Mouse (Mus musculus) WW6 (cell line): ENCODE measurements at regions not wholly inside any gene's neighbourhood (a gene's known extent, or its start where the extent isn't known, plus 50 kb on each side); places are given as distances from the start of the nearest gene placed in this dataset.

ENCODE experiments used
- DNase-seq: peaks from one replicate; pipeline ENCODE4 v3.0.0-alpha.2; 2013; ENCODE audit warnings: low read depth, low spot score

- DNase-seq, result no peak
Measured at GRCm38 (mm10) chr7:117260596-117260995, 120.2 kb upstream of the Xylt1 start.

- DNase-seq, result no peak
Measured at GRCm38 (mm10) chr7:117263126-117263525, 117.7 kb upstream of the Xylt1 start.

GRCm38 (mm10) chr7:117264341-117264740 lies 116.4 kb upstream of the Xylt1 start:
- no peak for DNase-seq

- DNase-seq, result no peak
Measured at GRCm38 (mm10) chr7:117268096-117268495, 112.7 kb upstream of the Xylt1 start.

GRCm38 (mm10) chr7:117269263-117269897 lies 111.4 kb upstream of the Xylt1 start:
- no peak for DNase-seq

- no peak for DNase-seq
Measured at GRCm38 (mm10) chr7:117278388-117278961, 102.3 kb upstream of the Xylt1 start.

- DNase-seq, result no peak
Measured at GRCm38 (mm10) chr7:117282194-117282593, 98.6 kb upstream of the Xylt1 start.

- no peak for DNase-seq
Measured at GRCm38 (mm10) chr7:117285206-117285605, 95.6 kb upstream of the Xylt1 start.

- DNase-seq, result no peak
Measured at GRCm38 (mm10) chr7:117285985-117286384, 94.8 kb upstream of the Xylt1 start.

- no peak for DNase-seq
Measured at GRCm38 (mm10) chr7:117303705-117304104, 77.1 kb upstream of the Xylt1 start.

- no peak for DNase-seq
Measured at GRCm38 (mm10) chr7:117310586-117311200, 70.1 kb upstream of the Xylt1 start.

- no peak for DNase-seq
Measured at GRCm38 (mm10) chr7:117311316-117311715, 69.5 kb upstream of the Xylt1 start.

- no peak for DNase-seq
Measured at GRCm38 (mm10) chr7:117316126-117316805, 64.5 kb upstream of the Xylt1 start.

GRCm38 (mm10) chr7:117317362-117317761 lies 63.4 kb upstream of the Xylt1 start:
- DNase-seq, result no peak

GRCm38 (mm10) chr7:117320552-117320951 lies 60.2 kb upstream of the Xylt1 start:
- DNase-seq, result no peak
